Mouse (Mus musculus) hindbrain, embryonic 10.5 days (tissue): ENCODE data around the gene Ptpn3. TPM values are rescaled to one million over a fixed set of nuclear protein-coding genes. Genes with fewer than 3 reads are reported as not detected.
A peak's percentile ranks its signal among the peaks of the same experiment; 100 is the strongest.

Experiments used
- DNase-seq: peaks from one replicate; pipeline ENCODE4 v3.0.0-alpha.2; 2017; ENCODE audit warnings: low spot score
- H3K27ac ChIP-seq: fragments of 300-500 bp; sonication (generic); 2 replicates; pipeline ENCODE4 v1.5.1; 2016; ENCODE audit warnings: mild to moderate bottlenecking, moderate library complexity
- H3K27me3 ChIP-seq: fragments of 300-500 bp; sonication (generic); 2 replicates; pipeline ENCODE4 v1.6.1; 2016; ENCODE audit warnings: mild to moderate bottlenecking; ENCODE audit not compliant: poor library complexity, insufficient read depth, severe bottlenecking
- H3K36me3 ChIP-seq: fragments of 300-500 bp; sonication (generic); 2 replicates; pipeline ENCODE4 v1.6.1; 2016; ENCODE audit warnings: mild to moderate bottlenecking, moderate library complexity
- H3K4me1 ChIP-seq: fragments of 300-500 bp; sonication (generic); replicated peaks from 2 replicates; pipeline ENCODE4 v1.6.1; 2016; ENCODE audit warnings: mild to moderate bottlenecking
- H3K4me3 ChIP-seq: fragments of 300-500 bp; sonication (generic); 2 replicates; pipeline ENCODE4 v1.5.1; 2016; ENCODE audit warnings: mild to moderate bottlenecking, moderate library complexity
- H3K9me3 ChIP-seq: fragments of 300-500 bp; sonication (generic); 2 replicates; pipeline ENCODE4 v1.6.1; 2016; ENCODE audit warnings: mild to moderate bottlenecking, moderate library complexity
- WGBS: fragments of 180-500 bp; shearing (Covaris S2); methylation state at CpG from one replicate; pipeline ENCODE4 v1.1.7; 2016; 5-methylcytosine and 5-hydroxymethylcytosine counted together
- polyA plus RNA-seq: library from polyadenylated mRNA; unstranded; fragments of >200 nt; fragmentation: Nextera tagmentation; extraction: Ambion mirVana; gene quantifications from 2 replicates; pipeline ENCODE4 v1.2.1, GENCODE M21; 2016

The Ptpn3 gene
- polyA plus RNA-seq, 1 experiment from 2014 or later, result 1.6 TPM

GRCm38 (mm10) chr4:57269344-57269743 lies 32.3 kb downstream of the Ptpn3 start:
- H3K9me3 ChIP-seq, result no peaks in the 10 kb centered on the region
- peaks cover 13% of the 10 kb centered on the region for H3K27me3 ChIP-seq
- peaks cover 35% of the 10 kb centered on the region for H3K4me1 ChIP-seq
- WGBS, result 89% methylated on average over 10 of the region's 10 CpGs
- H3K36me3 ChIP-seq, result no peaks in the 10 kb centered on the region
- H3K4me3 ChIP-seq, result no peak overlapping the region
- H3K27ac ChIP-seq, result no peak overlapping the region
- no peak for DNase-seq

- no peak overlapping the region for H3K27ac ChIP-seq
- peaks cover 32% of the 10 kb centered on the region for H3K4me1 ChIP-seq
- H3K36me3 ChIP-seq, result no peaks in the 10 kb centered on the region
- peaks cover 12% of the 10 kb centered on the region for H3K27me3 ChIP-seq
- DNase-seq, result no peak
- WGBS, result 82% methylated on average over 8 of the region's 8 CpGs
- H3K4me3 ChIP-seq, result no peak overlapping the region
- H3K9me3 ChIP-seq, result no peaks in the 10 kb centered on the region
Observed at GRCm38 (mm10) chr4:57268330-57268729, 33.3 kb downstream of the Ptpn3 start.

GRCm38 (mm10) chr4:57266389-57266788 lies 35.2 kb downstream of the Ptpn3 start:
- Histone ChIP-seq H3K4me1 (peaks cover 23% of the 10 kb centered on the region), H3K9me3 (no peaks in the 10 kb centered on the region), H3K4me3 (no peak overlapping the region), H3K27ac (no peak overlapping the region), H3K36me3 (no peaks in the 10 kb centered on the region), H3K27me3 (peaks cover 8% of the 10 kb centered on the region; the same call in 1 of the 2 replicates)
- 87% methylated on average over 9 of the region's 9 CpGs for WGBS
- DNase-seq, result no peak

DNA sequence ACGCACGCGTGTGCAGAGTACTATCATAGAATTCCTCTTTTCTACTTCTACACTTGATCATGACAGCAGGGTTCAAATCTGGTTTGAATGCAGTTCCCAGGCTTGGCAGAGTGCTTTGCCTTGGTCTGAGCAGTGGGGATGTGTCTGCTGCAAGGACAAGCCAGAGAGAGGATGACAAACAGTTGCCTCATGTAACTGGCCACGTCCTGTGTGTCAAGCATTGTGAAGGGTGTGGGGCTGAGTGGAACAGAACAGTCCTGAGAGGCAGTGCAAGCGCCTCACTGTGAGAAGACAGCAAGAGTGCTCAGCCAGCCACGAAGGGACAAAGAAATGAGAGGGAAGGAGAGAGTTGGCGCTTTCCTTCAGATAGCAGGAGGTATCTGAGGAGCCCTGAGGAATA lies 37.9 kb downstream of the Ptpn3 start:
- Histone ChIP-seq H3K27ac (peak overlapping the region; percentile 68), H3K4me1 (peaks cover 30% of the 10 kb centered on the region), H3K4me3 (no peak overlapping the region), H3K36me3 (no peaks in the 10 kb centered on the region), H3K9me3 (no peaks in the 10 kb centered on the region), H3K27me3 (peaks cover 8% of the 10 kb centered on the region; the same call in 1 of the 2 replicates)
- DNase-seq, result no peak
- 74% methylated on average over 7 of the region's 7 CpGs for WGBS

- Histone ChIP-seq H3K4me3 (no peak overlapping the region), H3K9me3 (no peaks in the 10 kb centered on the region), H3K27me3 (peaks cover 8% of the 10 kb centered on the region; the same call in 1 of the 2 replicates), H3K4me1 (peaks cover 32% of the 10 kb centered on the region), H3K36me3 (no peaks in the 10 kb centered on the region), H3K27ac (peak overlapping the region; percentile 68)
- WGBS, result 62% methylated on average over 8 of the region's 8 CpGs
- peak; percentile 31 for DNase-seq
Observed at GRCm38 (mm10) chr4:57263061-57263685, 38.5 kb downstream of the Ptpn3 start.

DNA sequence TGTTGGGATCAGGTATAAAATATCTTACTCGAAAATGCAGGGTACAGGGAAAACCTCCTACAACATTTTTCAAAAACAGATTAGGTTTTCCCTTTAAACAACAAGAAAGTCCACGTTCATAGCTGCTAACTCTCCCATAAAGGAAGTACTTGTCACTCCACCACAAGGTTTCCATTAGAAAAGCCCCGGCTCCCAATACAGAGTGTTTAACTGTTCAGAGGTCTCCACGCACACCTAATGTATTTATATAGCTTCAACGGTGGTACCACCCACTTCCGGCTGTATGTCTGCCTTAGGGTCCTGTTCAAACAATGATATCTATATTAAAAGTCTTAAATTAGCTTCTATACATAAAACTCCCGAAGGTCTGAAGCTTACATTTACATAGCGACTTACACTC lies 39.2 kb downstream of the Ptpn3 start:
- no peaks in the 10 kb centered on the region for H3K36me3 ChIP-seq
- no peaks in the 10 kb centered on the region for H3K9me3 ChIP-seq
- no peak overlapping the region for H3K4me3 ChIP-seq
- peaks cover 40% of the 10 kb centered on the region for H3K4me1 ChIP-seq
- no peak overlapping the region for H3K27ac ChIP-seq
- peaks cover 8% of the 10 kb centered on the region; the same call in 1 of the 2 replicates for H3K27me3 ChIP-seq
- DNase-seq, result no peak
- WGBS, result 74% methylated on average over 8 of the region's 8 CpGs

GRCm38 (mm10) chr4:57261813-57262212 lies 39.8 kb downstream of the Ptpn3 start:
- peaks cover 42% of the 10 kb centered on the region for H3K4me1 ChIP-seq
- no peaks in the 10 kb centered on the region for H3K36me3 ChIP-seq
- DNase-seq, result no peak
- H3K4me3 ChIP-seq, result no peak overlapping the region
- 63% methylated on average over 9 of the region's 9 CpGs for WGBS
- H3K9me3 ChIP-seq, result no peaks in the 10 kb centered on the region
- H3K27ac ChIP-seq, result peak overlapping the region; percentile 59
- peaks cover 8% of the 10 kb centered on the region; the same call in 1 of the 2 replicates for H3K27me3 ChIP-seq

DNA sequence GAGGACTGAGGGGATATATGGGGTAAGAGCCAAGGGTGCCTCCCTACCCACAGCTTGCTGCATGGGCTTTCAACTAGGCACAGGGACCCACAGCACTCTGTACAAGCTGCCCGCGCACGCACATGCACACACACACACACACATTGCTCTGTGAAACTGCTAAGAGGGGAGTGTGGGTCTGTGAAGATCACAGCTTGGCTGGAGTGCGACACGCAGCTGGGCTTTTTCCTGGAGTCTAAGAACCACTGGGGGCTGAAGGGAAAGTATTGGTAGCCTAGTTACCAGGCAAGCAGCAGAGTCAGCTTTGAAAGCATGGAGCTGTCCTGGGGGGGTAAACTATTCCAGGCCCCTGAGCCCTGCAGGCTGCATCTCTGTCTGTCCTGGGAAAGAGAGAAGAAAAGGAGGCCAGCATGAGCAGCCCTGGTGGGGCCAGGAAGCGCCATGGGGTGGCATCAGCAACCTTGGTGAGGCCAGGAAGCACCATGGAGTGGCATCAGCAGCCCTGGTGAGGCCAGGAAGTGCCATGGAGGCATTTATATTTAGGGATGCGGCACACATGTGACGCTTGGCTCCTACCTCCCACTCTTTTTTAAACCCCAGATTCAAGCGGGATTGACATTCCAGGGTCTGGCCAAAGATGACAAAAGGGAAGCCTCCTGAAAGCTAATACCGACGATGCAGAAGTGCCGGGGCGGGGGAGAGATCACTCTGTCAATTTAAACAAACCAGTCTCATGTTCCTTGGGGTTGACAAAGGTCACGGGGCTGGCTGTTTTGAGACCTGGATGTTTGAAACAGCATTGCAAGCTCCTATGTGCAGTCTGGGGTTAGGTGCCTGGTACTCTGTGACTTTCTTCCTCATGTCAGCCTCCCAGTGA lies 43.2 kb downstream of the Ptpn3 start:
- peak overlapping the region; percentile 83 for H3K27ac ChIP-seq
- no peaks in the 10 kb centered on the region for H3K36me3 ChIP-seq
- H3K27me3 ChIP-seq, result no peaks in the 10 kb centered on the region
- no peaks in the 10 kb centered on the region for H3K9me3 ChIP-seq
- WGBS, result 23% methylated on average over 14 of the region's 14 CpGs
- no peak overlapping the region for H3K4me3 ChIP-seq
- DNase-seq, result peak; percentile 56
- peaks cover 35% of the 10 kb centered on the region for H3K4me1 ChIP-seq

DNA sequence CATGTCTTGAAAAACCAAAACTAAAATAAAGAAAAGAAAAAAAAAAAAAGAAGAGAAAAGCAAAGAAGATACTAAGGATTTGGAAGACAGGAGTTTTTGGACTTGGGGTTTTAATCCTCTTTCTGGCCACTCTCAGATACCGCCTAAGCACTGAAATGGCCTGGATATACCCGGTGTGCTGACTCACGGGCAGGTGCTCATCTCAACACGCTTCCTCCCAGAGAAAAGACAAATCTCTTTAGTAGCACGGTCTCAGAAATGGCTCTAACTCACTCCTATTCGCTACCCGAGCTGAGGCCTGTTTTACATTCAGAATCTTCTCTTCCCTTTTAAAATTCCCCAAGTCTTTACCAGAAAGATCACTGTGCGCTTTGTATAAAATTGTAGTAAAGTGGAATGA lies 44.2 kb downstream of the Ptpn3 start:
- H3K27me3 ChIP-seq, result no peaks in the 10 kb centered on the region
- no peak overlapping the region for H3K27ac ChIP-seq
- DNase-seq, result no peak
- H3K36me3 ChIP-seq, result no peaks in the 10 kb centered on the region
- H3K4me3 ChIP-seq, result no peak overlapping the region
- H3K4me1 ChIP-seq, result peaks cover 32% of the 10 kb centered on the region
- WGBS, result 89% methylated on average over 8 of the region's 8 CpGs
- no peaks in the 10 kb centered on the region for H3K9me3 ChIP-seq

DNA sequence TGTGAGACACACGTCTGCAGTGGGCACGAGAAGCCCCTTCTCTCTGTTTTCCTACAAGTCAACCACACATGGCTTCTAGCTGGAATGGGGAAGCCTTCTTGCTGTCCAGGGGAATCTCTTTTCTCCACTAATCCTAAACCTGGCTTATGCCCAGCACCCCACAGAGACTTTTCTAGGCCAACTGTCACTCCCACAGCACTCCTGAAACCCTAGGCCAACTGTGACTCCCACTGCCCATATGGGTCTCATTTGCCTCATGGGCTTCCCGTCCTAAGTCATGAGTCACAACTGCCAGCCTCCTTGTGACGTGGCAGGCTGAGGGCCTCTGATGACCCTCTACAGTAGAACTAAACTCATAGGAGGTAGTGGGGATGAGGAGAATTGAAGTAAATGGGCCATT lies 44.9 kb downstream of the Ptpn3 start:
- H3K4me1 ChIP-seq, result peaks cover 29% of the 10 kb centered on the region
- H3K27ac ChIP-seq, result no peak overlapping the region
- DNase-seq, result no peak
- H3K36me3 ChIP-seq, result no peaks in the 10 kb centered on the region
- H3K9me3 ChIP-seq, result no peaks in the 10 kb centered on the region
- no peak overlapping the region for H3K4me3 ChIP-seq
- WGBS, result 68% methylated on average over 4 of the region's 4 CpGs
- H3K27me3 ChIP-seq, result no peaks in the 10 kb centered on the region

DNA sequence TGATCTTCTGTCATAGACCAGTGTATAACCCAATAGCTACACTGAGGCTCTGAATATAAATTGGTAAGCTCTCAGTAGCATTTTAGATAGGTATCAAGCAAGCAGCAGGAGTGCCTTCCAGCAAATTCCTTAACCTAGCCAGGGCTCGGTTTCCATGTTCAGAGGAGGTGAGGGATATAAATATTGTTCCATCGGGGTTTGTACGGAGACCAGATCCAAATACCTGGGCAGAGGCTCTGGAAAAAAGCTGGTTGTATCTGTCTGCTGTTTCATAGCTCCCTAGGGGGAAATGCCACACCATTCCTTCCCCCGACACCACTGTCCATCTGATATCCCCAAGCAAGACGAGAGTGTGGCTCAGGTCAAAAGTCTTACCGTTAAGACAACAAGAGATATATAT lies 47.2 kb downstream of the Ptpn3 start:
- H3K9me3 ChIP-seq, result no peaks in the 10 kb centered on the region
- no peak overlapping the region for H3K27ac ChIP-seq
- H3K4me1 ChIP-seq, result peaks cover 39% of the 10 kb centered on the region
- 79% methylated on average over 6 of the region's 6 CpGs for WGBS
- no peaks in the 10 kb centered on the region for H3K36me3 ChIP-seq
- no peak overlapping the region for H3K4me3 ChIP-seq
- DNase-seq, result no peak
- no peaks in the 10 kb centered on the region for H3K27me3 ChIP-seq

DNA sequence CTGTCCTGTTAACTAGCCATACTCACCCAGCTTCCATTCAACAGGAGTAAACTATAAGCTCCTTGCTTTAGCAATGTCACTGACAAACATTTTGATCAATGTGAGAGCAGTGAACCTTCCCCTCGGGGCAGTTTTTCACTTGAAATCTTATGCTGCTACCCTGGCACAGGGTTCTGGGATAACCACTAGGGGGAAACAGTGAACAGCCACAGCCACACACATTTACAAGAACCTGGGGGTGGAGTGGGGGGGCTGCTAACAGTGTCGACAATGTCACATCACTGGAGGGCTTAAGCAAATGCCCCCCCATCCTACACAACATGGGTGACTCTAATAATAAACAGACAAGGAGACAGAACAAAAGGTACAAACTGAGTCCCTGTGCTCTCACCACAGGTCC lies 51.0 kb downstream of the Ptpn3 start:
- no peak overlapping the region for H3K4me3 ChIP-seq
- H3K27ac ChIP-seq, result no peak overlapping the region
- H3K9me3 ChIP-seq, result no peaks in the 10 kb centered on the region
- H3K27me3 ChIP-seq, result no peaks in the 10 kb centered on the region
- H3K36me3 ChIP-seq, result no peaks in the 10 kb centered on the region
- peaks cover 25% of the 10 kb centered on the region for H3K4me1 ChIP-seq
- DNase-seq, result no peak
- 45% methylated on average over 2 of the region's 2 CpGs for WGBS

DNA sequence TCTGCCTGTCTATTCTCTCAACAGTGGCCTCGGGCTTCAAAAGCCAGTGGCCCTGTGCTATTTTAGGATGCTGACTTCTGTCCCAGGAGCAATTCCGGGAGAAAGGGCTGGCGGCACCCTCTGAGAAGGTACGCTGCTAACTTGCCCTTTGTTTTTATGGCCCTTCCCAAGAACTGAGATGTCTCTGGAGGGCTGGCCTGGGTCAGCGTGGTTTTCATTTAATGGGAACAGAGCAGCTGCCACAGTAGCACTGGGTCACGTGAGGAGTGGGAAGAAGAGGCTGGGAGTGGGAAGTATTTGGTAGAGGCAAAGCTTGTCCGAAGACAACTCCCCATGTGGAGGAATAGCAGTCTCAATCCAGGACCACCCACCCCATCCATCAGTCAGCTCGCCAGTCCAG lies 52.5 kb downstream of the Ptpn3 start:
- Histone ChIP-seq H3K27me3 (no peaks in the 10 kb centered on the region), H3K36me3 (no peaks in the 10 kb centered on the region), H3K9me3 (no peaks in the 10 kb centered on the region), H3K4me3 (no peak overlapping the region), H3K4me1 (peaks cover 25% of the 10 kb centered on the region), H3K27ac (peak overlapping the region; percentile 46; the same call in 1 of the 2 replicates)
- peak; percentile 49 for DNase-seq
- 39% methylated on average over 8 of the region's 8 CpGs for WGBS
